Mouse (Mus musculus): Measurements from ENCODE around the gene Gm11034.

DNA sequence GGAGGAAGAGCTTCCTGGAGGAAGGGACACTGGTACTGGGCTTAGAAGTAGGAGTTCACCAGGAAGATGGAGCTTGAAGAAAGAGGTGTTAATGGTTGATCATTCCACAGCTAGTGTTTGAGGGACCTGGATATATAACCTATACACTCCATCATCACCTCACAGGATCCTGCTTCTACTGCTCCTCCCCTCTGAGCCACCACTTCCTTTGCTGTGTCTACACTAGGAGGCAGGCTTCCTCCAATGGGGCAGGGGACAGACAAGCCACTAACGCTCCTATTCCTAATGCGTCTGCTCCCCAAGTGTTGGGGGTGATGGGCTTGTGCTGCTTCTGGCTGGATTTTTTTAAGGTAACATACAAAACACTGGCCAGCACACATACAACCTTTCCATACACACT lies 2.7 kb downstream of the Gm11034 start:
- TF ChIP-seq CTCF (IDR thresholded peaks at IDR 0.05; ENCODE audit: extremely low read depth, insufficient read depth, insufficient read length, insufficient replicate concordance) (no peak), POLR2A (IDR thresholded peaks at IDR 0.05; ENCODE audit: low read depth, low read length) (no peak)

All from spleen, adult 2 months (tissue).